Mouse (Mus musculus): ENCODE results near the gene Zzz3. TPM values are rescaled to one million over a fixed set of nuclear protein-coding genes. Genes with fewer than 3 reads are reported as not detected.

Gene Zzz3
- total and polyA plus RNA-seq, 2 experiments from 2014 or later: 22.6 to 43.4 TPM

- TF ChIP-seq CTCF (IDR thresholded peaks at IDR 0.05; ENCODE audit: low read depth): no peak
- no peak overlapping the region for H3K4me3 ChIP-seq (ENCODE audit: low read depth, low read length)
- no peaks in the 10 kb centered on the region for H3K27me3 ChIP-seq (ENCODE audit: insufficient read depth, low read length)
- no peak for DNase-seq
- ATAC-seq: no peak
- no peak overlapping the region for H3K9ac ChIP-seq
- H3K27ac ChIP-seq (ENCODE audit: low read depth, low read length): no peak overlapping the region
- H3K9me3 ChIP-seq (ENCODE audit: low read length): no peaks in the 10 kb centered on the region
- H3K36me3 ChIP-seq (ENCODE audit: insufficient read depth): 0 out of 2 replicates have a peak, but pooled peaks cover 3% of the 10 kb centered on the region
- no peak overlapping the region for H3K4me2 ChIP-seq (ENCODE audit: low read depth)
- 90% methylated on average over 3 of the region's 3 CpGs for WGBS
- peaks cover 6% of the 10 kb centered on the region; the same call in 1 of the 2 replicates for H3K4me1 ChIP-seq (ENCODE audit: insufficient read depth)
Observed at GRCm38 (mm10) chr3:152350431-152350830, 44.8 kb upstream of the Zzz3 start.

DNA sequence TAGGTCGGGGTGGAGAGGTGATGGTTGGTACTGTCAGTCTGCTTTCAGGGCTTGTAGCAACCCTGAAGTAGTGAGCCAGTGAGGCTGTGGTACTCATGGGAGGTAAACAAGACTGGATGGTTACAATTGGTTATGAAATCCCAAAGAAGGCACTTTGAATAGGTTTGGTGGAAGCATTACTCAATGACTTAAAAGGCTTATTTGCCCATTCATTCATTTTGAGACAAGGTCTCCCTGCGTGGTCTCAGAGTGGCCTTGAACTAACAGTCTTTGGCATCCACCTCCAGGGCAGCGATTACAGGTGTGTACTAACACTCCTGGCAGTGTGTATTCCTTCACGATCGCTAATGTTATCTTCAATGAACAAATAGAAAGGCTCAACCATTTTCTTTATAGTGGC is 44.3 kb upstream of the Zzz3 start:
- Histone ChIP-seq H3K27me3 (ENCODE audit: insufficient read depth, low read length) (no peaks in the 10 kb centered on the region), H3K4me3 (ENCODE audit: low read depth, low read length) (no peak overlapping the region), H3K27ac (ENCODE audit: low read depth, low read length) (no peak overlapping the region), H3K4me2 (ENCODE audit: low read depth) (no peak overlapping the region), H3K4me1 (ENCODE audit: insufficient read depth) (peaks cover 6% of the 10 kb centered on the region; the same call in 1 of the 2 replicates), H3K9ac (no peak overlapping the region), H3K36me3 (ENCODE audit: insufficient read depth) (0 out of 2 replicates have a peak, but pooled peaks cover 3% of the 10 kb centered on the region), H3K9me3 (ENCODE audit: low read length) (no peaks in the 10 kb centered on the region)
- DNase-seq: no peak
- no peak for ATAC-seq
- no peak for TF ChIP-seq CTCF (IDR thresholded peaks at IDR 0.05; ENCODE audit: low read depth)
- 89% methylated on average over 5 of the region's 5 CpGs for WGBS

DNA sequence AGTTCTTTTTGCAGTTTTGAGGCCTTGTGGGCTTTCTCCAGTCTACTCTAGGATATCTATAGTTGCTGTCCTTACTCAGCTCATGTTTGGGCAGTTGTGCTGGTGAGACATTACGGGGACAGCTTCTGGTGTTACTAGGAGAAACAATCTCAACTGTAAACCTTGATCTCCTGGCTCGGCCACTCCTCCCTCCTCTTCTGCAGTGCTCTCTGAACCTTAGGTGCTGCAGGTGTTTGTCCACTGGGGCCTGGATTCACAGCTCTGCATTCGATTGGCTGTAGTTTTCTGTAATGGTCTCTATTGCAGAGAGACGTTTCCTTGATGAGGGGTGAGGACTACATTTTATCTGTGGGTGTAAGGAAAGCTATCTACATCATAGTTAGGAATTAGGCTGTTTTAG is 43.0 kb upstream of the Zzz3 start:
- Histone ChIP-seq H3K9me3 (ENCODE audit: low read length) (no peaks in the 10 kb centered on the region), H3K27ac (ENCODE audit: low read depth, low read length) (no peak overlapping the region), H3K4me1 (ENCODE audit: insufficient read depth) (peaks cover 6% of the 10 kb centered on the region; the same call in 1 of the 2 replicates), H3K27me3 (ENCODE audit: insufficient read depth, low read length) (no peaks in the 10 kb centered on the region), H3K36me3 (ENCODE audit: insufficient read depth) (0 out of 2 replicates have a peak, but pooled peaks cover 3% of the 10 kb centered on the region), H3K4me3 (ENCODE audit: low read depth, low read length) (no peak overlapping the region), H3K9ac (no peak overlapping the region), H3K4me2 (ENCODE audit: low read depth) (no peak overlapping the region)
- ATAC-seq: no peak
- TF ChIP-seq CTCF (IDR thresholded peaks at IDR 0.05; ENCODE audit: low read depth): no peak
- no peak for DNase-seq
- 89% methylated on average over 4 of the region's 4 CpGs for WGBS

- H3K4me2 ChIP-seq (ENCODE audit: low read depth): no peak overlapping the region
- TF ChIP-seq CTCF (IDR thresholded peaks at IDR 0.05; ENCODE audit: low read depth): no peak
- DNase-seq (no peak), ATAC-seq (no peak)
- H3K4me3 ChIP-seq (ENCODE audit: low read depth, low read length): no peak overlapping the region
- no peaks in the 10 kb centered on the region for H3K27me3 ChIP-seq (ENCODE audit: insufficient read depth, low read length)
- 70% methylated on average over 10 of the region's 10 CpGs for WGBS
- H3K27ac ChIP-seq (ENCODE audit: low read depth, low read length): no peak overlapping the region
- no peak overlapping the region for H3K9ac ChIP-seq
- 0 out of 2 replicates have a peak, but pooled peaks cover 3% of the 10 kb centered on the region for H3K4me1 ChIP-seq (ENCODE audit: insufficient read depth)
- H3K36me3 ChIP-seq (ENCODE audit: insufficient read depth): 0 out of 2 replicates have a peak, but pooled peaks cover 3% of the 10 kb centered on the region
- no peaks in the 10 kb centered on the region for H3K9me3 ChIP-seq (ENCODE audit: low read length)
Observed at GRCm38 (mm10) chr3:152353434-152354177, 41.7 kb upstream of the Zzz3 start.

DNA sequence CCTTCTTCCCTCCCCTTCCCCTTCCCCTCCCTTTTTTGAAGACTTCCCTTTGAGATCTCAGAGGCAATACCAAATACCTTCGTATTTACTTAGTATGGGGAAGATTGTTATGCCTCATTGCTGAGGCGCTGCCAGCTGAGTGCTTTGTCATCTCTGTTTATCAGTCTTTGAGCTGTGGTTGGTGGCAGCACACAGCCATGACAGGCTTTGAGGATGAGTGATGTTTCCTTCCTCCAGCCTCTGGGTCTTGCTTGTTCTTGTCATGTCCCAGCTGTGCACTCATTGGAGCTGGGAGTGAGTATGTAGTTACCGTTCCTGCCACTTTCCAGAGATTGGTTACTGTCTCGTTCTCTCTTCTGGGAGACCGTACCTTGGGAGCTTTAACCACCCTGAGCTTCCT is 39.9 kb upstream of the Zzz3 start:
- no peak for ATAC-seq
- no peak overlapping the region for H3K4me3 ChIP-seq (ENCODE audit: low read depth, low read length)
- TF ChIP-seq CTCF (IDR thresholded peaks at IDR 0.05; ENCODE audit: low read depth): no peak
- 80% methylated on average over 5 of the region's 5 CpGs for whole genome bisulfite sequencing
- no peak for DNase-seq
- no peak overlapping the region for H3K4me2 ChIP-seq (ENCODE audit: low read depth)
- no peak overlapping the region for H3K9ac ChIP-seq
- H3K27ac ChIP-seq (ENCODE audit: low read depth, low read length): no peak overlapping the region
- 0 out of 2 replicates have a peak, but pooled peaks cover 3% of the 10 kb centered on the region for H3K4me1 ChIP-seq (ENCODE audit: insufficient read depth)
- H3K36me3 ChIP-seq (ENCODE audit: insufficient read depth): peaks cover 10% of the 10 kb centered on the region; the same call in 1 of the 2 replicates
- no peaks in the 10 kb centered on the region for H3K9me3 ChIP-seq (ENCODE audit: low read length)
- H3K27me3 ChIP-seq (ENCODE audit: insufficient read depth, low read length): no peaks in the 10 kb centered on the region

GRCm38 (mm10) chr3:152356751-152357150 is 38.5 kb upstream of the Zzz3 start:
- no peak for ATAC-seq
- H3K27ac ChIP-seq (ENCODE audit: low read depth, low read length): no peak overlapping the region
- WGBS: 88% methylated on average over 9 of the region's 9 CpGs
- no peaks in the 10 kb centered on the region for H3K27me3 ChIP-seq (ENCODE audit: insufficient read depth, low read length)
- peaks cover 15% of the 10 kb centered on the region for H3K36me3 ChIP-seq (ENCODE audit: insufficient read depth)
- H3K9me3 ChIP-seq (ENCODE audit: low read length): no peaks in the 10 kb centered on the region
- no peak for DNase-seq
- no peak overlapping the region for H3K4me3 ChIP-seq (ENCODE audit: low read depth, low read length)
- H3K4me1 ChIP-seq (ENCODE audit: insufficient read depth): 0 out of 2 replicates have a peak, but pooled peaks cover 3% of the 10 kb centered on the region
- no peak overlapping the region for H3K9ac ChIP-seq
- TF ChIP-seq CTCF (IDR thresholded peaks at IDR 0.05; ENCODE audit: low read depth): no peak
- H3K4me2 ChIP-seq (ENCODE audit: low read depth): no peak overlapping the region

DNA sequence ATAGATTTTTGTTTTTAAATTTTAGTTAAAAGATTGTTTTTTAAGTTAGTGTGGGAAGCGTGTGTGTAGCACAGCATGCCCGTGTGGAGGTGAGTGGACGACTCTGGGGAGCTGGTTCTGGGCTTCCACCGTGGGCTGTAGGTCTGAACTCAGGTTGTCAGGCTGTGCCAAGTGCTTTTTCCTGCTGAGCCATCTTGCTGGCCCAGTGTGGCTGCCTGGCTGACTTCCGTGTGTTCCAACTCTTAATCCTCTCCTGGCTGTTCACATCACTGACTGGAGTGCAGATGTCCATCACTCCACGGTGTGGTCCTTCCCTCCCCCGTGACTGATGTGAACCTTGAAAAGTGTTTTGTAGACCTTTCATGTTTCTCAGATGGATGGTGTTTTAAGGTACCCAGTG is 36.1 kb upstream of the Zzz3 start:
- H3K9ac ChIP-seq: no peak overlapping the region
- H3K36me3 ChIP-seq (ENCODE audit: insufficient read depth): peaks cover 35% of the 10 kb centered on the region
- no peak for TF ChIP-seq CTCF (IDR thresholded peaks at IDR 0.05; ENCODE audit: low read depth)
- DNase-seq (no peak), ATAC-seq (no peak)
- 86% methylated on average over 7 of the region's 7 CpGs for WGBS
- no peak overlapping the region for H3K27ac ChIP-seq (ENCODE audit: low read depth, low read length)
- no peaks in the 10 kb centered on the region for H3K4me1 ChIP-seq (ENCODE audit: insufficient read depth)
- H3K4me3 ChIP-seq (ENCODE audit: low read depth, low read length): no peak overlapping the region
- H3K27me3 ChIP-seq (ENCODE audit: insufficient read depth, low read length): no peaks in the 10 kb centered on the region
- no peaks in the 10 kb centered on the region for H3K9me3 ChIP-seq (ENCODE audit: low read length)
- no peak overlapping the region for H3K4me2 ChIP-seq (ENCODE audit: low read depth)
